Mouse (Mus musculus) MEL (cell line): ENCODE results near the gene Prkce. TPM values are rescaled to one million over a fixed set of nuclear protein-coding genes. Genes with fewer than 3 reads are reported as not detected.
A peak's percentile ranks its signal among the peaks of the same experiment; 100 is the strongest.

Source experiments
- DNase-seq: peaks from one replicate; pipeline ENCODE4 v3.0.0; 2011; ENCODE audit warnings: low read depth, low spot score
- H3K27ac ChIP-seq: 2 replicates; pipeline ENCODE4 v1.5.1; 2012; ENCODE audit warnings: low read depth, mild to moderate bottlenecking, control low read depth, low read length, moderate library complexity; ENCODE audit not compliant: control insufficient read depth
- H3K27me3 ChIP-seq, 2 experiments: fragments of 150-350 bp in 1 of 2; sonication (generic) in 1 of 2; 2 replicates each; pipeline ENCODE4 v1.6.1; 2012; ENCODE audit warnings: low read length in 2 of 2, mild to moderate bottlenecking in 2 of 2, improper control_type of control experiment in 1 of 2, moderate library complexity in 1 of 2; ENCODE audit not compliant: insufficient read depth in 2 of 2, control insufficient read depth in 1 of 2
- H3K36me3 ChIP-seq, 2 experiments: 2 replicates each; pipeline ENCODE4 v1.6.1; 2012 to 2014; ENCODE audit warnings: low read length in 2 of 2, improper control_type of control experiment in 1 of 2, inconsistent platforms in 1 of 2, mild to moderate bottlenecking in 1 of 2; ENCODE audit not compliant: insufficient read depth in 2 of 2, control insufficient read depth in 1 of 2
- H3K4me1 ChIP-seq, 2 experiments: fragments of 150-350 bp in 1 of 2; sonication (generic) in 1 of 2; 2 replicates each; pipeline ENCODE4 v1.6.1; 2012; ENCODE audit warnings: low read length in 2 of 2, improper control_type of control experiment in 1 of 2, mild to moderate bottlenecking in 1 of 2; ENCODE audit not compliant: insufficient read depth in 2 of 2, control insufficient read depth in 1 of 2
- H3K4me3 ChIP-seq, 2 experiments: fragments of 150-350 bp in 1 of 2; sonication (generic) in 1 of 2; 2 replicates each; pipeline ENCODE4 v1.5.1; 2012; ENCODE audit warnings: low read depth in 2 of 2, low read length in 2 of 2, mild to moderate bottlenecking in 2 of 2, moderate library complexity in 2 of 2, control low read depth in 1 of 2, improper control_type of control experiment in 1 of 2; ENCODE audit not compliant: control insufficient read depth in 1 of 2, insufficient read depth in 1 of 2
- H3K79me2 ChIP-seq: 2 replicates; pipeline ENCODE4 v1.6.1; 2012; ENCODE audit warnings: mild to moderate bottlenecking, low read length, moderate library complexity; ENCODE audit not compliant: control insufficient read depth, poor library complexity, insufficient read depth
- H3K9ac ChIP-seq: 2 replicates; pipeline ENCODE4 v1.6.1; 2012; ENCODE audit warnings: low read depth, mild to moderate bottlenecking, control low read depth, low read length, moderate library complexity; ENCODE audit not compliant: control insufficient read depth, poor library complexity, severe bottlenecking
- H3K9me3 ChIP-seq: fragments of 150-350 bp; sonication (generic); replicated peaks from 2 replicates; pipeline ENCODE4 v1.6.1; 2012; ENCODE audit warnings: mild to moderate bottlenecking, low read length, improper control_type of control experiment, moderate library complexity; ENCODE audit not compliant: insufficient read depth
- BHLHE40 ChIP-seq: IDR thresholded peaks from 2 replicates; pipeline ENCODE4 v1.6.1; 2012; ENCODE audit warnings: low read depth, mild to moderate bottlenecking, inconsistent platforms, low read length, improper control_type of control experiment, borderline replicate concordance
- CHD2 ChIP-seq: IDR thresholded peaks from 2 replicates; pipeline ENCODE4 v1.6.1; 2011; ENCODE audit warnings: low read length, improper control_type of control experiment
- CTCF ChIP-seq, 3 experiments: IDR thresholded peaks in 2 of 3; conservative IDR thresholded peaks in 1 of 3; 2 replicates each; pipeline ENCODE4 v1.5.1; 2011 to 2012; ENCODE audit warnings: low read length in 3 of 3, low read depth in 2 of 3, mild to moderate bottlenecking in 2 of 3, improper control_type of control experiment in 1 of 3, inconsistent platforms in 1 of 3, mixed read lengths in 1 of 3, moderate library complexity in 1 of 3; ENCODE audit not compliant: control insufficient read depth in 1 of 3, insufficient read depth in 1 of 3, poor library complexity in 1 of 3, severe bottlenecking in 1 of 3
- EP300 ChIP-seq, 2 experiments: IDR thresholded peaks; 2 replicates each; pipeline ENCODE4 v1.6.1; 2011; ENCODE audit warnings: improper control_type of control experiment in 2 of 2, low read length in 2 of 2, low read depth in 1 of 2, mild to moderate bottlenecking in 1 of 2
- ETS1 ChIP-seq: IDR thresholded peaks from 2 replicates; pipeline ENCODE4 v1.6.1; 2012; ENCODE audit warnings: low read depth, mild to moderate bottlenecking, inconsistent platforms, low read length, improper control_type of control experiment, moderate library complexity
- GABPA ChIP-seq: IDR thresholded peaks from 2 replicates; pipeline ENCODE4 v1.6.1; 2012; ENCODE audit warnings: low read depth, mild to moderate bottlenecking, inconsistent platforms, low read length, improper control_type of control experiment, moderate library complexity
- GATA1 ChIP-seq: IDR thresholded peaks from 2 replicates; pipeline ENCODE4 v1.6.1; 2011; ENCODE audit warnings: low read depth, low read length, improper control_type of control experiment
- HCFC1 ChIP-seq: IDR thresholded peaks from 2 replicates; pipeline ENCODE4 v1.6.1; 2012; ENCODE audit warnings: low read depth, mild to moderate bottlenecking, inconsistent platforms, low read length, improper control_type of control experiment, moderate library complexity
- MAFK ChIP-seq: IDR thresholded peaks from 2 replicates; pipeline ENCODE4 v1.6.1; 2011; ENCODE audit warnings: low read depth, mild to moderate bottlenecking, low read length, improper control_type of control experiment, borderline replicate concordance
- MAX ChIP-seq: IDR thresholded peaks from 2 replicates; pipeline ENCODE4 v1.6.1; 2011; ENCODE audit warnings: low read length, improper control_type of control experiment
- MAZ ChIP-seq: IDR thresholded peaks from 2 replicates; pipeline ENCODE4 v1.6.1; 2012; ENCODE audit warnings: low read depth, mild to moderate bottlenecking, inconsistent platforms, low read length, improper control_type of control experiment
- MEF2A ChIP-seq: IDR thresholded peaks from 2 replicates; pipeline ENCODE4 v1.6.1; 2014; ENCODE audit warnings: low read depth, mild to moderate bottlenecking, inconsistent platforms, low read length, improper control_type of control experiment; ENCODE audit not compliant: poor library complexity, insufficient replicate concordance, severe bottlenecking; ENCODE audit errors: extremely low read depth
- MXI1 ChIP-seq: IDR thresholded peaks from 2 replicates; pipeline ENCODE4 v1.6.1; 2011; ENCODE audit warnings: mild to moderate bottlenecking, low read depth, low read length, improper control_type of control experiment
- MYC ChIP-seq: IDR thresholded peaks from 2 replicates; pipeline ENCODE4 v1.6.1; 2011; ENCODE audit warnings: low read depth, mild to moderate bottlenecking, low read length, improper control_type of control experiment, moderate library complexity
- NELFE ChIP-seq: IDR thresholded peaks from 2 replicates; pipeline ENCODE4 v1.6.1; 2011; ENCODE audit warnings: low read depth, low read length, improper control_type of control experiment
- NRF1 ChIP-seq: IDR thresholded peaks from 2 replicates; pipeline ENCODE4 v1.6.1; 2014; ENCODE audit warnings: low read depth, mild to moderate bottlenecking, inconsistent platforms, low read length, improper control_type of control experiment, moderate library complexity; ENCODE audit not compliant: poor library complexity, insufficient read depth, severe bottlenecking
- POLR2A ChIP-seq, 2 experiments: IDR thresholded peaks; 2 replicates each; pipeline ENCODE4 v1.6.1; 2011 to 2012; ENCODE audit warnings: low read length in 2 of 2, mild to moderate bottlenecking in 2 of 2, control low read depth in 1 of 2, improper control_type of control experiment in 1 of 2, low read depth in 1 of 2, moderate library complexity in 1 of 2; ENCODE audit not compliant: control insufficient read depth in 1 of 2, insufficient read depth in 1 of 2, poor library complexity in 1 of 2
- RAD21 ChIP-seq: IDR thresholded peaks from 2 replicates; pipeline ENCODE4 v1.6.1; 2011; ENCODE audit warnings: mild to moderate bottlenecking, low read depth, low read length, improper control_type of control experiment
- RCOR1 ChIP-seq: IDR thresholded peaks from 2 replicates; pipeline ENCODE4 v1.6.1; 2012; ENCODE audit warnings: low read depth, mild to moderate bottlenecking, inconsistent platforms, low read length, improper control_type of control experiment
- SIN3A ChIP-seq: IDR thresholded peaks from 2 replicates; pipeline ENCODE4 v1.6.1; 2012; ENCODE audit warnings: low read length, improper control_type of control experiment, inconsistent platforms
- SMC3 ChIP-seq: IDR thresholded peaks from 2 replicates; pipeline ENCODE4 v1.6.1; 2011; ENCODE audit warnings: low read depth, low read length, improper control_type of control experiment
- TAL1 ChIP-seq: IDR thresholded peaks from 2 replicates; pipeline ENCODE4 v1.6.1; 2012; ENCODE audit warnings: mild to moderate bottlenecking, inconsistent platforms, low read length, moderate library complexity, mixed read lengths
- TCF12 ChIP-seq: IDR thresholded peaks from 2 replicates; pipeline ENCODE4 v1.6.1; 2014; ENCODE audit warnings: low read depth, mild to moderate bottlenecking, inconsistent platforms, low read length, improper control_type of control experiment, moderate library complexity
- UBTF ChIP-seq: IDR thresholded peaks from 2 replicates; pipeline ENCODE4 v1.6.1; 2012; ENCODE audit warnings: low read depth, mild to moderate bottlenecking, inconsistent platforms, low read length, improper control_type of control experiment, moderate library complexity, borderline replicate concordance; ENCODE audit not compliant: insufficient read depth
- USF1 ChIP-seq: IDR thresholded peaks from 2 replicates; pipeline ENCODE4 v1.6.1; 2014; ENCODE audit warnings: low read depth, mild to moderate bottlenecking, inconsistent platforms, low read length, improper control_type of control experiment, moderate library complexity
- ZC3H11A ChIP-seq: IDR thresholded peaks from 2 replicates; pipeline ENCODE4 v1.6.1; 2012; ENCODE audit warnings: low read depth, mild to moderate bottlenecking, inconsistent platforms, low read length, improper control_type of control experiment
- ZNF384 ChIP-seq: IDR thresholded peaks from 2 replicates; pipeline ENCODE4 v1.6.1; 2012; ENCODE audit warnings: low read depth, mild to moderate bottlenecking, inconsistent platforms, low read length, improper control_type of control experiment
- polyA plus RNA-seq, 2 experiments: library from polyadenylated mRNA; stranded (reverse) in 1 of 2; unstranded in 1 of 2; fragments of >175 nt in 1 of 2; fragments of >200 nt in 1 of 2; gene quantifications; 2 replicates each; pipeline versions ENCODE4 v1.2.1 to v1.2.4; 2012; ENCODE audit warnings: low replicate concordance in 2 of 2, low read depth in 1 of 2; ENCODE audit not compliant: insufficient read length in 2 of 2, insufficient read depth in 1 of 2, missing spikeins in 1 of 2
- total RNA-seq: library from RNA; depleted of rRNA; stranded (reverse); fragments of 300-350 nt; gene quantifications from 2 replicates; pipeline ENCODE4 v1.2.3, GENCODE M21; 2012

Gene Prkce
- total and polyA plus RNA-seq, 3 experiments, result 3.0 to 5.3 TPM; not detected in 1

DNA sequence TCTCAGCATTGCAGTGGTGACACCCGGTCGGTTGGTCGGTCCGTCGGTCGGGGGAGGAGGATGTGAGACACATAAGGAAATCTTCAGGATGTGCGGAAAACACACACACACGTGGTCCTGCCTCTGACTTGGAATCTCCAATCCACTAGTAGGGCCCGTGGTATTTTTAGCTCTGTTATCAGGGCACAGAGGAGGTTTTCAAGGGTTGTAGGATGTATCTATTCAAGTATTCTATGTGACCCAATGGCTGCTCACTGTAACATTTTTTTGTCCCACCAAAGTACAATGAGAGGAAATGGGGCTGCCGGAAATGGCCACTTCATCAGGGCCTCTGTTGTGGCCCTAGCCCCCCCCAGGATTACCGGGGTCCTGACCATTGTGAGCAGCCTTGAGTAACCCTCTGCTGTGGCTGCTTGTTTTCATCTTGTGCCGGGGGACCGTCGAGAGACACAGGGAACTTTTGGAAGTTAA is 135.3 kb downstream of the Prkce start:
- Histone ChIP-seq H3K4me1 (peaks cover 20 to 33% of the 10 kb centered on the region in 2 experiments), H3K9ac (no peak overlapping the region), H3K79me2 (no peaks in the 10 kb centered on the region), H3K27ac (no peak overlapping the region), H3K36me3 (peaks cover 0 to 28% of the 10 kb centered on the region in 2 experiments; a peak in 2 of 4 replicates), H3K27me3 (no peaks in the 10 kb centered on the region), H3K4me3 (no peak overlapping the region), H3K9me3 (no peaks in the 10 kb centered on the region)
- DNase-seq, result peak; percentile 19
- TF ChIP-seq MAX (0 out of 2 replicates have a peak, but pooled peaks have one; percentile 20), MEF2A (peak; percentile 72; the same call in 1 of the 2 replicates), ETS1 (no peak), BHLHE40 (no peak), GATA1 (no peak), POLR2A (IDR thresholded peaks at IDR 0.05; ENCODE audit: control insufficient read depth in 1 of 2, insufficient read depth in 1 of 2, low read depth in 1 of 2, low read length in 2 of 2, poor library complexity in 1 of 2) (no peak)

DNA sequence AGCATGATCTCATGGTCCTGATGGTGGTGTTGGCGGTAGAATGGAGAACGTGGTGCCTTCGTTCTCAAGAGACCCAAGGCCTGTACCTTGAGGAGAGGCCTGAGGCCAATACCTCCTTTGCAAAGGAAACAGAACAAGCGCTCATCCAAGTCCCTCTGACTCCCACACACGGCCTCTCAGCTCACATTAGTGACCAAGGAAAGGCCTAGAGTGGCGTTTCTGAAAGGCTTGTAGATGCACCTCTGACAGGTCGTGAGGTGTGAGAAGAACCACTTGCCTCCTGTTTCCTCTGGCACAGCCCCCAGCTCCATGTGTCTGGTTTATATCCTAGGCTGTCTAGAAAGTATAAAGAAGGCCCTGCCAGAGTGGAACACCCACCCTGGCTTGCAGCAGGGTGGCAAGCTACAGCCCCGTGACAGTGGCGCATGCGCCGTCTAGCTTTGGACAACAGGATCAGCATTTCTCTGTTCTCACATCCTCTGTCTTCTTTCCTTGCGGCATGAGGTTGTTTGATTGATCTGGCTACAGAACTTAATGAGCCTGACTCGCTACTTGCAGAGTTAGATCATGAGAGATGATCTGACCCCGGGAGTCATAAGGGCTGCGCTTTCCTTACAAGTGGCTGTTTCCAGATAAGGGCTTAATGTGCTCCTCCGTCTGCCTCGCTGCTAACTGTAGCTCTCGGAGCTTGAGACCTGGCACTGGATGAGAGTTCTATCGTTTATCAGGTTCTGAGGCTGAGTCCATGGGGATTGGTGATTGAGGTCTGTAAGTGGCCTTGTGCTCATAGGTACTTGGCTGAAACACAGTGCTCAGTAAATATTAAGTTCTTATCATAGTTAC is 136.0 kb downstream of the Prkce start:
- DNase-seq, result peak; percentile 78
- H3K4me3 ChIP-seq, result peak overlapping the region in 1 of 2 experiments; percentile 9; a peak in 1 of 4 replicates
- peak overlapping the region; percentile 5; the same call in 1 of the 2 replicates for H3K9ac ChIP-seq
- H3K27ac ChIP-seq, result peak overlapping the region; percentile 36
- H3K27me3 ChIP-seq, result no peaks in the 10 kb centered on the region
- peaks cover 20 to 33% of the 10 kb centered on the region in 2 experiments for H3K4me1 ChIP-seq
- peaks cover 0 to 28% of the 10 kb centered on the region in 2 experiments; a peak in 2 of 4 replicates for H3K36me3 ChIP-seq
- no peaks in the 10 kb centered on the region for H3K9me3 ChIP-seq
- no peaks in the 10 kb centered on the region for H3K79me2 ChIP-seq
- peak; percentile 60; the same call in 1 of the 2 replicates for TF ChIP-seq MXI1
- TF ChIP-seq ZNF384, result no peak
- peak; percentile 42; the same call in 1 of the 2 replicates for TF ChIP-seq MYC
- TF ChIP-seq USF1, result no peak; the same call in 1 of the 2 replicates
- TF ChIP-seq TCF12, result peak; percentile 71
- TF ChIP-seq SMC3, result no peak
- no peak for TF ChIP-seq POLR2A (IDR thresholded peaks at IDR 0.05; ENCODE audit: control insufficient read depth in 1 of 2, insufficient read depth in 1 of 2, low read depth in 1 of 2, low read length in 2 of 2, poor library complexity in 1 of 2)
- no peak for TF ChIP-seq MAX
- TF ChIP-seq NELFE, result no peak
- TF ChIP-seq EP300 (IDR thresholded peaks at IDR 0.05; ENCODE audit: low read depth in 1 of 2, low read length in 2 of 2), result peak; percentile 58 to 70
- no peak for TF ChIP-seq BHLHE40
- no peak for TF ChIP-seq GABPA
- peak; percentile 28; the same call in 1 of the 2 replicates for TF ChIP-seq MEF2A
- no peak for TF ChIP-seq MAZ
- TF ChIP-seq TAL1, result peak; percentile 30; the same call in 1 of the 2 replicates
- TF ChIP-seq CHD2, result no peak
- no peak for TF ChIP-seq HCFC1
- 0 out of 2 replicates have a peak, but pooled peaks have one; percentile 45 for TF ChIP-seq NRF1
- TF ChIP-seq RCOR1, result 0 out of 2 replicates have a peak, but pooled peaks have one; percentile 46
- no peak for TF ChIP-seq CTCF (IDR thresholded peaks at IDR 0.05 in 2 of 3, conservative IDR thresholded peaks at IDR 0.05 in 1 of 3; ENCODE audit: control insufficient read depth in 1 of 3, insufficient read depth in 1 of 3, low read depth in 2 of 3, low read length in 3 of 3, poor library complexity in 1 of 3, severe bottlenecking in 1 of 3)
- no peak for TF ChIP-seq ZC3H11A
- TF ChIP-seq ETS1, result peak; percentile 76
- TF ChIP-seq MAFK, result no peak
- TF ChIP-seq RAD21, result no peak
- no peak for TF ChIP-seq UBTF
- TF ChIP-seq SIN3A, result peak; percentile 55
